In the genomic region with DNA sequence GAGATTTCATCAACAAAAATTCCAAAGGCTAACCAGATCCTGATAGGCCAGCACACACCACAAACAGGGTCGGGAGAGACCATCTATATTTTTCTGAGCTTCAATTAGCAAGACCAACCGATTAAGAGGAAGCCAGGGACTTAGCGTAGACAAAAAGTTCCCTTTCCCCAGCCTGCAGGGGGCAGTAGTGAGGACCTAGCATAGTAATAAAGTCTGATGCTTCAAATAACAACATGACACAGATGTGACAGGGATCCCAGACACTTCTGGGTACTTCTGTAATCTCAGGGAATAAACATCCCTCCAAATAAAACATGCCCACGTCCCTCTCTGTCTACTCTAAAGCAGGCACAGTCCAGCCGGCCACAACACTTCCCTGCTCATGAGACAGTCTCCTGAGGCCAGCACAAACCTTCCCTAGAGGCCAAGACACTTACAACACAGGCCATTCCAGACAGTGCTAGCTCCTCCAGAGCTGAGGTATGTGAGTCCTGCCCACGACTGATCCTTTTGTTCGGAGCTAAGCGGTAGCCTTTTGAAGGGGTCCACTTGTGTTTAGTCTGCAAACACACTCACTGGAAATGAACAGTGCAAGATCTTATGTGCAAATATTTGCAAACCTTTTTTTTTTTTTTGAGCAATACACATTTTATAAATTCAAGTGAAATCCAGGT, we compare ENCODE assay signal across 9 mouse cellular contexts. TPM values are rescaled to one million over a fixed set of nuclear protein-coding genes. Genes with fewer than 3 reads are reported as not detected.
DNase-seq lines count a peak whose midpoint lies in the region; ATAC-seq and TF ChIP-seq lines count a peak whose summit lies in the region.
"Had no signal": no experiment of that assay in that cellular context is flagged by ENCODE, and none has a peak within 500 bp of the region (broad histone marks: within the 10 kb centered on the region; RNA-seq: fewer than 3 reads in every experiment).

No protein-coding gene starts in this region.

- no peak overlapping the region for H3K4me3 ChIP-seq in gastrocnemius, adult 2 months
- H3K4me3 ChIP-seq in stomach, postnatal 0 days (ENCODE audit: low read depth, low read length): no peak overlapping the region
- H3K4me3 ChIP-seq: hindbrain, embryonic 15.5 days had no signal

- DNase-seq in gastrocnemius, adult 2 months: peak; percentile 63
- no peak for DNase-seq in gastrocnemius, postnatal 4 days (ENCODE audit: low spot score in 2 of 2)
- peak; percentile 47 for DNase-seq in right cerebral cortex, postnatal 14 days
- DNase-seq in right cerebral cortex, postnatal 10 days (ENCODE audit: low spot score in 2 of 2): no peak
- DNase-seq in gastrocnemius, postnatal 14 days: peak; percentile 40
- peak; percentile 72 for DNase-seq in lung, postnatal 25 days (ENCODE audit: low spot score)
- DNase-seq in stomach, postnatal 0 days (ENCODE audit: low spot score): peak; percentile 52
- DNase-seq in cerebellum, postnatal 36 days: no peak

- H3K4me2 ChIP-seq in stomach, postnatal 0 days (replicated peaks; ENCODE audit: low read depth): no peak overlapping the region
- H3K4me2 ChIP-seq: hindbrain, embryonic 15.5 days had no signal

- peak; percentile 67 for TF ChIP-seq CTCF in gastrocnemius, adult 2 months (IDR thresholded peaks at IDR 0.05)
- TF ChIP-seq CTCF in stomach, postnatal 0 days (IDR thresholded peaks at IDR 0.05; ENCODE audit: low read depth): peak; percentile 72

- no peaks in the 10 kb centered on the region for H3K36me3 ChIP-seq in stomach, postnatal 0 days (ENCODE audit: control insufficient read depth, insufficient read depth, low read length)
- H3K36me3 ChIP-seq: hindbrain, embryonic 15.5 days had no signal

- H3K27ac ChIP-seq in gastrocnemius, adult 2 months: no peak overlapping the region
- H3K27ac ChIP-seq in stomach, postnatal 0 days (replicated peaks): no peak overlapping the region
- H3K27ac ChIP-seq: hindbrain, embryonic 15.5 days had no signal

- no peak for ATAC-seq in stomach, postnatal 0 days (ENCODE audit: low FRiP score, low TSS enrichment)

- intact Hi-C loops in gastrocnemius, adult 2 months (cut with DNase I): no loop called here
- intact Hi-C loops in gastrocnemius, postnatal 14 days (cut with DNase I; ENCODE audit: low total_unique reads): loop anchor here (5.0 kb wide), 1 partner anchor 157 kb away; no protein-coding TSS in a partner anchor

- 66% methylated on average over 8 of the region's 8 CpGs for WGBS in stomach, postnatal 0 days

- no peaks in the 10 kb centered on the region for H3K9me3 ChIP-seq in stomach, postnatal 0 days (ENCODE audit: control insufficient read depth, low read length)
- H3K9me3 ChIP-seq: hindbrain, embryonic 15.5 days had no signal

- TF ChIP-seq EP300 in stomach, postnatal 0 days (optimal IDR thresholded peaks at IDR 0.05): no peak

- H3K4me1 ChIP-seq in stomach, postnatal 0 days (replicated peaks; ENCODE audit: control insufficient read depth, insufficient read depth): no peaks in the 10 kb centered on the region
- H3K4me1 ChIP-seq: hindbrain, embryonic 15.5 days had no signal

- H3K27me3 ChIP-seq in stomach, postnatal 0 days (ENCODE audit: control insufficient read depth, insufficient read depth, low read length): no peaks in the 10 kb centered on the region
- H3K27me3 ChIP-seq: hindbrain, embryonic 15.5 days had no signal

- H3K9ac ChIP-seq in stomach, postnatal 0 days (ENCODE audit: low read length): no peak overlapping the region
- H3K9ac ChIP-seq: hindbrain, embryonic 15.5 days had no signal

RNA-seq across cellular contexts. Expression of a gene that starts 37.6 kb away (rescaled TPM):
- 10 to 100 TPM in 1 of 2 experiments, 1 to 10 TPM in 1; 9.1 to 11.0 TPM for total RNA-seq in gastrocnemius, adult 2 months (2021)
- total RNA-seq in gastrocnemius, postnatal 4 days (2021): 10 to 100 TPM; 11.7 to 14.6 TPM
- total RNA-seq in gastrocnemius, postnatal 14 days (2021): 10 to 100 TPM in 1 of 2 experiments, 1 to 10 TPM in 1; 9.6 to 10.1 TPM
- polyA plus RNA-seq in stomach, postnatal 0 days (2015; fragmentation: Nextera tagmentation; extraction: Ambion mirVana): 4.4 and 4.5 TPM in 2 replicates

Comparison
In these comparisons a context has a peak if more than half of its experiments do, and no peak if none do; other contexts are left out.
1. DNase-seq: peak in gastrocnemius, adult 2 months (single experiment), right cerebral cortex, postnatal 14 days (single experiment), gastrocnemius, postnatal 14 days (single experiment), lung, postnatal 25 days (single experiment) and stomach, postnatal 0 days (single experiment); none in gastrocnemius, postnatal 4 days (0 of 2), right cerebral cortex, postnatal 10 days (0 of 2) and cerebellum, postnatal 36 days (0 of 2).